Mouse (Mus musculus): Measurements from ENCODE around the gene Ift52. TPM values are rescaled to one million over a fixed set of nuclear protein-coding genes. Genes with fewer than 3 reads are reported as not detected.

Ift52 gene
- 38.7 and 42.9 TPM in 2 replicates for total RNA-seq (2021)
- long read RNA-seq, experiment 1, transcript Ift52-201 (13 exons, 2,248 nt): major isoform, 62 of 78 reads
- long read RNA-seq, experiment 1, partial matches to known transcripts: 4 of 78 reads
- long read RNA-seq, experiment 1, other reads (novel, unspliced or antisense): 12 of 78 reads
- long read RNA-seq, experiment 2, transcript Ift52-201 (13 exons, 2,248 nt): major isoform, 23 of 30 reads
- long read RNA-seq, experiment 2, partial matches to known transcripts: 1 of 30 reads
- long read RNA-seq, experiment 2, other reads (novel, unspliced or antisense): 6 of 30 reads

DNA sequence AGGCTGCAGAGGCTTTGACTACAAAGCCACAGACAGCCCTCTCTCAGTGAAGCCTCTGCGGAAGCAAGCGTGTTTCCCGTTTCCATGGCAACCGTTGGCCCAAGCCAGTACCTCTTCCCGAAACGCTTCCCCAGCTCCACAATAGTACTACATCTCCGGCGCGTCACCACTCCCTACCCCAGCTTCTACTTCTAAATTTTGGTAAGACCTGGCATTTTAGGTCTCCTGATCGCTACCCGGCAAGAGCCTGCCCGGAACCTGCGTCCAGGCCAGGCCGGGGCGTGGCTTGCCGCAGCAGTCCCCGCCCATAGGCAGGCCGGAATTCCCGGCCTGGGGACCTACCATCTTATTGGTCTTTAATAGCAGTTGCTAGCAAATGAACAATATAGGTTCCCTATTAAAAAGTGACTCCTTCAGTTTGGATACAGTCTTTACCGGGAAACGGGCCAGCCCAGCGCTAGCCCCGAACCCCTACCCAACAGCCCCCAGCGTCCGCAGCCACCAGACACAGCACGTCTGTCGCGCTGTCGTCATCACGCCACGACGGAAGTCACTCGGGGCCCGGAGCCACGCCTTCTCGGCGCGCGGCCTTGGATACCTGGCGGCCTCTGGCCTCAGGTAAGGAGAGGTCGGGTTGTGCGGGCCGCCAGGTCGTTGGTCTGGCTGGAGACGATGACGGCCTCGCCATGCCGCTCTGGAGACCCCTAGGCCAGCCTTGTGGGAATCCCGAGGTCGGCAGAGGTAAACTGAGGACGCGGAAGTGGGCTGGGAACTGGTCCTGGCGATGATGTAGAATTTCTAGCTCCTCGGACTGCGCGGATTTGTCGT lies at the start of gene Ift52:
Gene Ift52 (plus strand): TSS at position 439 of the 828 bp plus-strand sequence.
- DNase-seq: peak; percentile 94

DNA sequence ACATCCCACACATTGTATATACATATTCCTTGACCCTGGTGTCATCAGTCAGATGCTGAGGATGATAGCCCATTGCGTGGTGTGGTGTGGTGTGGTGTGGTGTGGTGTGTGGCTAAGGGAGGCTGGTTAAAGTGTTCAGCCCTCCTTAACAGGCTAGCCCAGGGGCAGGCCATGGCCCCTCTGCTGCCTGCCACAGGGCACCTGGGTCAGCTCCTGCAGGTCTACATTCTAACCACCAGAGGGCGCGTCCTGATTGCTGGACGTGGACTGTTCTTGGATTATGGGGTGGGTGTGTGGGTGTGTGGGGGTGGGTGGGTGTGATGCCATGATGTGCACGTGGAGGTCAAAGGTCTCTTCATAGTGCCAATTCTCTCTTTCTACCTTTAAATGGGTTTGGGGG lies 48.8 kb upstream of the Ift52 start:
- peak; percentile 72 for DNase-seq

DNA sequence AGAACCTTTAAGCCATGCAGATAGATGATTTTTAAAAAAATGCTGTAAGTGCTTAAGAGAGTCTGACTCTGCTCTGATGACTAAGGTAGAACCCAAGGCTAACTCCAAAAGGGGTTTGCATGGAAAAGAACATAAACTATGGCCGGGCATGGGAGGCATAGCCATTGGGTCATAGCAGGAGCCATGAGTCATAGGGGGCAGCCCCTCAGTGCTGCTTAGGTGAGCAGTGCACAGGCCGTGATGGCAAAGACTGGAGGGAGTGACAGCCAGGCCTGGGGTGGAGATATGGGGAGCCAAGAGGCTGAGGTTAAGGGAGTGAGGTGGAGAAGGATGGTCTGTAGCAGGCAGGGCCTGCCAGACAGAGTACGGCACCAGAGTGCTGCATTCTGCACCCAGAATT lies 48.1 kb upstream of the Ift52 start:
- no peak for DNase-seq

DNA sequence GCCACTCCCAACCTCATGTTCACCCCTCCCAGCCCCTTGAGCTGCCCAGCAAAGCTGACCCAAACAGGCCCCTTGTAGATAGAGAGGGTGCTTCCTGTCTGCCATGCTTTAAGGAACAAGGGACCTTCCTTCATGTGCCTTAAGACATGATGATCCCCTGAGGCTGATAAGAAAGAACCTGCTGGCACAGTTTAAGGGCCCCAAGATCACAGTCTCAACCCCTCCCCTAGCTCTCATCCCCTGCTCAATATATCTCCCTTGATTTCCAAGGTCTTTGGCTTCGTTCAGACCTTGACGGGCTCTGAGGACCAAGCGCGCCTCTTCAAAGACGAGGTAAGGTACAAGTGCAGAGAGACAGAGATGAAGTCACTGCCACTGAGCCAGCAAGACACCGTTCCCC lies 46.3 kb upstream of the Ift52 start:
- DNase-seq: no peak

DNA sequence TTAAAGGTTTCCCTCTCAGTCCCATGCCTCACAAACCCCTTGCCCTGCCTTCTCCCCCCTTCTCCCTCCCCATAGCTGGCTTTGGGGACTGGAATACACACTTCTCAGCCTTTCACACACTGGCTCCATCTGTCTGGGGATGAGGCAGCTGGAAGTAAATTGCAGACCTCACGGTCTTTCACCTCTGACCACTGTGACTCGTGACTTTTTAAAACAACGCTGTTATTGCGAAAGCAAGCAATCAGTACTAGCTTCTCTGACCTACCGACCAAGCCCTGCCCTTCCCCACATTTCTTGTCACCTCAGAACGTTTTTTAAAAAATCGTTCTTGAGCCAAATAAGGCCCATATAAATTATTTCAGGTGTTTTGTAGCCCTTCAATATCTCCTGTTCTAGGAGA lies 44.4 kb upstream of the Ift52 start:
- DNase-seq: no peak

DNA sequence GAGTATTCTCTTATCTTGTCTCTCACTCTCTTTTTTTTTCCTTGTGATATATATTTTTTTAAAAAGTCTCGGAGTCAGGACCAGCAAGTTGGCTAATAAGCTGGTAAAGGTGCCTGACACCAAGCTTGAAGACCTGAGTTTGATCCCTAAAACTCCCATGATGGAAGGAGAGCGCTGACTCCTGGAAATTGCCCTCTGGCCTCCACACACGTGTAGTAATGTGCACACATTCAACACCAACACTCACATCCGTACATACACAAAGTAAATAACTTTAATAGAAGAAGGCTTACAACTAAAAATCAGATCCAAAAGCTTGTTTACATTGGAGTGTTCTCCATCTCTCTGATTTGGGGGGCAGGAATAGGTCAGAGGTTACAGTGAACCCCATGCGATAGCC lies 43.9 kb upstream of the Ift52 start:
- no peak for DNase-seq

DNA sequence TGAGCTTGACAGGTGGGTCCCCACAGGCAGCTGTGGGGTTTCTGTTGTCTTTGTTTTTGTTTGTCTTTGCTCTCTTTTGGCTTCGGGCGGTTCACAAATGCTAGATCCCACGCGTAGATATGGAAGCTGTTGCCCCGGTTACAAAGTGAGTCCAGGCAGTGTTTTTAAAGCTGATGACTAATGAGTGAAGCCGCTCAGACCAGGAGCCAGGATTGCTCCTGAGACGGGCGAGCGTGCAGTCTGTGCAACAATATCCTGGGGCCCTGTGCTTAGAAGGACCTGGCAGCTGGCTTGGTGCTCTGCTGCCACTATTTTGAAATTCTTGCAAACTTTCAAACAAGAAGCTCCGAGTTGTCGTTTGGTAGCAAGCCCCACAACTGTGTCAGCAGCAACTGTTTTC lies 43.5 kb upstream of the Ift52 start:
- peak; percentile 63 for DNase-seq

DNA sequence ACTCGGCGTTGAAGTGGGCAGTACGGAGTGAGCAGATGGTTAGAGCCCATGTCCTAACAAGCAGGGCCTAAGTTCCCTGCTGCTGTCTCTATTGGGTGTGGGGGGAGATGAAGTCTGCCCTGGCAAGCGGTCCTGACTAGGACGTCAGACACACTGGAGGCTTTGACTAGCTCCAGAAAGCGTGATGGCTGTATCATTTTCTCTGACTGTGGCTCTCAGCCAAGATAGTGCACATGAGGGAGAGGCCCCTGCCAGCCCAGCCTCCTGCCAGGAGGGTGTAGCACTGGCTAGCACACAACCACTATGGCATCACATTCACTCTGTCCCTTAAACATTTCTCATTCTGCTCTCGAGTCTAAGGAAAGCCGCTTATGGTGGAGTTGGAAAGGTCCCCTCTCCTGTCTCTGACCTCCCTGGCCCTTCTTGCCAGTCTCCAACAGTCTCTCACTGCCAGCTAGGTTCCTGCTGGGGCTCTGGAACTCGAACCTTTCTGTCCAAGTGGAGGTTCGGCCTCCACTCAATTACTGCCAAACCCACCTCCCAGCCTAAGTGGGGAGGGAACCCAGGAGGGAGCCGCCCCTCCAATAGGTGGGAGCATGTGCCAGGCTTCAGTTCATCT lies 41.9 kb upstream of the Ift52 start:
- DNase-seq: peak; percentile 64

DNA sequence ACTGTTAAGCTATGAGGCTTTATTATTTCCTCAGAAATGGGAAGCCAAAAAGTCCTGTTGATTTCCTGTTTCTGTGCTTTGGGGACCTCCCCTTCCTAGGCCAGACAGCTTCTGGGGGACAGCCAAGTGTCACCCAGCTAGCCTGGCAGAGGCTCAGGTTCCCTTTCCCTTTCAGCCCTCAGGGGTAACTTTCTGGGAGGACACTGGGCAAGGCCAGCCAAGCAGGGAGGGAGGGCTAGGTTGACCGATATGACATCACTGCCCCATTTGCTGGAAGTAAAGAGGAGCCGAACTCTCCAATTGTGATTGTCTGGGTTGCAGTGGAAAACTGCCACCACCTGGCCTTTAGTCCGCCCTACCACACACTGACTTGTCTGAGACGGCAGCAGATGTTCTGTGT lies 41.2 kb upstream of the Ift52 start:
- DNase-seq: peak; percentile 83

DNA sequence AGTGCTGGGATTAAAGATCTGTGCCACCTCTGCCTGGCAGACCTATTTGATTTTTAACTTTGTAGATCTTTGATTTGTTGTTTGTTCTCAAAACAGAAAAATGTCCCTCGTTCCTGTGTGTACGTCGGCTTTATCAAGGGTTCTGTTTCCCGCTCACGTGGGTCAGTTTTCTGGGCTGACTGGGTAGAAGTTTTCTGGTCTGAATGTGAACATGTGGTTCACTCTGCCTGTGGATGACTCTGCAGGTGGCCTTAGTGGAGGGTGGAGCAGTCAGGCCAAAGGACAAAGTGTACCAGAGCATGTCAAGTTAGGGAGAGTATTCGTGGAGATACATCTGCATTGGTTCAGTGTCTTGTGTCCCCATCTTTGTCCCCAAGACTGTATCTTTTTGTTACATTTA lies 32.8 kb upstream of the Ift52 start:
- DNase-seq: no peak

DNA sequence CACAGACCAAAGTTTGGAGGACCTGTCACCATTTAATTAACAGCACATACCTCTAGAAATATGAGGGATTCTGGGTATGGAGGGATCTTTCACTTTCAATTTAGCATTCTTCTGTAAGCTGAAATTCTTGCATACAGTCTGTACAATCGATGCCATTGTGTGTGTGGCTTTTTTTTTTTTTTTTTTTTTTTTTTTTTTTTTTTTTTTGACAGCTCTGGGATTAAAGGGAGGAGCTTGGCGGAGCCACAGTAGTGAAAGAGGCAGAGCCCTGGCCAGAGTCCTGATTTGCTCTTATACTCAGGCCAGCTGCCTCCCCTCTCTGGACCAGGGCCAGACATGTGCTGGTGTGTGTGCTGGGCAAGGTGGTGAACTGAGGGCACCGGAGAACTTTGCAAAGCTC lies 31.2 kb upstream of the Ift52 start:
- DNase-seq: peak; percentile 86

DNA sequence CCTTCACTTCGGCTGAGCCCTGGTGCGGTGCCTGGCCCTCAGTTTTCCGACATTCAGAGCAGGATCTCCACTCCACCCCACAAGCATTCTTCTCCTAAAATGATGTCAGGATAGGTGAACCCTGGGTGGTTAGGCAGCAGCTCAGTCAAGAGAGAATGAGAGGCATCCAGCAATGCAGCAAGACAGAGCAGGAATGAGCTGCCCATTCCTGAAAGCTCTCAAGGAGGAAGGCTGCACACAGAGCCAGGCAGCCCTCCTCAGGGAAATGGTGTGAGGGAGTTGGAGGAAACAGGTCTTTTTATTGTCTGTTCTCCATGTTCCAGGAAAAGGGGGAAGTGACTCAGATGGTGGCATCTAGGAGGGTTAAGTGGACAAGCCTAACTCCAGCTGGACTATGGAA lies 30.4 kb upstream of the Ift52 start:
- DNase-seq: no peak

DNA sequence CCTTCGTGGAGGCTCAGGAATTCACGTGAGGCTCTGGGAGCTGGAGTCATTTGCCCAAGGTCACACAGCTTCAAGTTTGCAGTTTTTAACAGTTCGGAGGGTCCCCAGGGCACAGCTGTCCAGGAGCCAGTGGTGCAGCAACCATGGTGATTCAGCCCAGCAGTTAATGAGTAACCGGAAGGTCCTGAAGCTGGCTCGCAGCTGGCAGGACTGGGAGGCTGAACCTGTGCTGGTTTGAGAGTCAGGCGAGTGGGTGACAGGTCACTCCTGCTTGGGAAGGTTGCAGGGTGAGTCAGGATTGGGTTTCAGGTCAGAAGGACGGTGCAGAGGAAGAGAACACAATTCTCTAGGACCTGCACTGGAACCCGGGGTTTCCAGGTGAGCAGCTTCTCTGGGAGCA lies 29.9 kb upstream of the Ift52 start, which contains the start of gene Sgk2:
Gene Sgk2 (plus strand): TSS at position 113 of the 400 bp plus-strand sequence.
- peak; percentile 66 for DNase-seq

DNA sequence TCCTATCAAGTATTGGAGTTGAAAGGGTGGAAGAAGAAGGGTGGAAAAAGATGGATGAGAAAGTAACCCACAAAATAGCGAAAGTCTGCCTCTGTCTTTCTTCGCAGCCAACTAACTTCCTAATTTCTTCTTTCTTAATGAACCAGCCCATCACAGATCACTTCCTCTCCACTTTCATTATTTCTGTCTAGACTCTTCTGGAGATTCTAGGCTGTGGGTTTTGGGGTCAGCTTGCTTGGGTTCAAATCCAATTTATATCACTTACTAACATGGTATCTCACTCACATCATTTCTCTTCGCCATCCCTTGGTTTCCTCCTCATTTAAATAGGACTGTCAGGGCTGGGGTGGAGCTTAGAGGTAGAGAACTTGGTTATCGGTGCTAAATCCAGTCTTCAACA lies 28.9 kb upstream of the Ift52 start:
- DNase-seq: no peak

DNA sequence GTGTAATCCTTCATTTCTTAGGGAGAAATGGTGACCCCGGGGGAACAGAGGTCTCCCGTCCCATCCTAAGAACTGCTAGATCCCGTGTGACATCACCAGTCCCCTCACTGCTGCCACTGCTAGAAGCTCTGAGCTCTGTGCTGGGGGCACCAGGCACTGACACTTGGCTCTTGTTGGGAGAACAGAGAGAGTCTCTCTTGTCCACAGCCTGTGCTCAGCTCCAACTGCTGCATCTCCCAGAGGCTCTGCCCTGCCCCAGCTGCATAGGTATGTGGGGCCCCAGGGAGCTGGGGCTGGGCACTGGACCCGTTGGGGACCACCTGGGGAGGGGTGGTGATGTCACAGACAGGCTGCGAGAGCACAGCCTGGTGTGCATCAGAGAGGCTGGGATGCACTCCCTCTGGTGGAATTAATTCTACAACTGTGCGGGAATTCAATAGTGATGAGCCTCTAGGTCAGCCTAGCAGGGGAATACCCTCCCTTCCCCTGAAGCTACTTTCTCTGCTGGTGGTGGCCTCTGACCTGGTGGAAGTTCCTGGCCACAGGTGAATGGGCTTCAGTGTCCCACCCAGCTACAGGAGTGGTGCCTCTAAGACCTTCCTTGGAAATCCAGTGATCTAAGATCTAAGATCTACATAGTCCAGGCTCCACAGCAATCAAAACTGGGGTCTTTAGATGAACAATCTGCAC lies 25.6 kb upstream of the Ift52 start:
- DNase-seq: no peak

DNA sequence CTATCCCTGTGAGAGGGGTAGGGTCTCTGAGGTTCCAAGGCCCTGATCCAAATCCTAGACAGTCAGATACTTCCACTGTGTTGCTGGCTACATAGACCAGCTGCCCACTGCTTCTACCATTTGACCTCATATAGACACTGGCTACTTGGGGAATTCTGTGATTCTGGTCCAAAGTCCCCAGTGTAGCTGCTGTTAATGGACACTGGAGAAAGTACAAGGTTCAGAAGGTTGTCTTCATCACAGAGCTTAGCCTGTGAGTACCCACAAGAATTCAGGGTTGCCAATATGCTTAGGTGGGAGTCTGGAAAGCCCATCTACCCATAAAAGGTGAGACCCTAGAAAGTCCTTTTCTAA lies 25.1 kb upstream of the Ift52 start:
- DNase-seq: no peak

DNA sequence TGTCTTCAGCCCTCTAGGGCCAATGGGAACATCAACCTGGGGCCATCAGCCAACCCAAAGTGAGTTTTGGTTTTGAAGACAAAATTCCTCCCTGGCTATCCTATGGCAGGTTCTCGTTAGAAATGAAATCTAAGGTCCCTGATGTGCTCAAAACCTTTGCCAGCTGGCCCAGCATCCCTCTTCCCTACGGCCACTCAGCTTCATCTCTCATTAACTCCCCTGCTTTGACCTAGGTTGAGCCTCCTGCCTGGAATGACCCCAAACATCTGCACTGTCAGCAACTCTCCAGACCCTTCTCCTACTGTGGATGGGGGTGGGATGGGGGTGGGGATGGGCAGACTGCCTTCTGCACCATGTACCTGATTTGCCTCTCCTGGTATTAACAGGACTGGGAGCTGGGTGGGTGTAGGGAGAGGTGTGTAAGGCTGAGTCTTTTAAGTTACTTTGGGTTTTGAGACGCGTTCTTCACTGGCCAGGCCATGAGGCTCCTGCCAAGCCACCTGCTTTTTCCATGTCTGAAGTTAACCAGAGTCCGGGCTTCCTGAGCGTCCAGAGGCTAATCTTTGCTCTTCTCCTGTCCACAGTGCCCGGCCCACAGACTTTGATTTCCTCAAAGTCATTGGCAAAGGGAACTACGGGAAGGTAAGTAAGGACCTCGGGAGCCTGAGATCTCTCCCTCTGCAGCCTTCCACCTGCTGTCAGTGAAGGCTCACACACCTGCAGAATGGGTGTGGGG lies 23.1 kb upstream of the Ift52 start:
- no peak for DNase-seq

DNA sequence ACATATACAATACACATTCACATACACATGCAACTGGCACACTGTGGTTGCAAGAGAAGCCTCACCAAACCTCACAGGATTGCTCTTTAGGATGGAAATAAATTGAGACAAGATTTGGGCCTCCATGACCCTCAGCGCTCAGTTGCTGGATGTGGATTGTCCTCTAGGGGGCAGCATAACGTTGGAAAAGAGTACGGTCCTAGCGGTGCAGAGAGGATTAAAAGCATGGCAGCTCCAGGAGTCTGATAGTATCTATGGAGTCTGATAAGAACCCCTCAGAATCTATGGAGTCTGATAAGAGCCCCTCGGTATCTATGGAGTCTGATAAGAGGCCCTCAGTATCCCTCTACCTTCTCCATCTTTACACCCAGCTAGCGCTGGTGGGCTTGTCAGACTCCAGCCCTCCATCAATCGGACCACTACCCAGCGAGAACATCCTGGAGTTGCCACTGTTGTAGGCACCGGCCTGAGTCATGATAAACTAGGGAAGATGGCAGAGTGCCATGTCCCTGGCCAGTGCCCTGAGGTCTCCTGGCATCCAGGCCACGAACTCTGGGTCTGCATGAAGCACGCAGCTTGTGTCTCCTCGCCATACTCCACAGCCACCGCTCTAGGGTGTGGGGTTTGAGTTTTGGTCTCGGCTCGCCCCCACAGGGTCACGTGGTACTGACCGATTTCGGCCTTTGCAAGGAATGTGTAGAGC lies 18.5 kb upstream of the Ift52 start:
- DNase-seq: peak; percentile 83

DNA sequence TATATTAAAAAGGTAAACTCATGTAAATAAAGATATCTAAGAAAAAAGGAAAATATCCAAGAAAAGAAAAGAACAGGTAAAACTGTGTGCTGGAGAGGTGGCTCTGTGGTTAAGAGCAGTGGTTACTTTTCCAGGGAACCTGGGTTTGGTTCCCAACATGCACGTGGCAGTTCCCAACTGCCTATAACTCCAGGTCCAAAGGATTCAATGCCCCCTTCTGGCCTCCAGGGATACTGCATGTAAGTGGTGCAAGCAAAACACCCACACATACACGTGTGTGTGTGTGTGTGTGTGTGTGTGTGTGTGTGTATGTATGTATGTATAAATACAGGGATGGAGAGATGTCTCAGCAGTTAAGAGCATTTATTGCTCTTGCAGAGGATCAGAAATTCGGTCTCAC lies 17.4 kb upstream of the Ift52 start:
- DNase-seq: peak; percentile 81

DNA sequence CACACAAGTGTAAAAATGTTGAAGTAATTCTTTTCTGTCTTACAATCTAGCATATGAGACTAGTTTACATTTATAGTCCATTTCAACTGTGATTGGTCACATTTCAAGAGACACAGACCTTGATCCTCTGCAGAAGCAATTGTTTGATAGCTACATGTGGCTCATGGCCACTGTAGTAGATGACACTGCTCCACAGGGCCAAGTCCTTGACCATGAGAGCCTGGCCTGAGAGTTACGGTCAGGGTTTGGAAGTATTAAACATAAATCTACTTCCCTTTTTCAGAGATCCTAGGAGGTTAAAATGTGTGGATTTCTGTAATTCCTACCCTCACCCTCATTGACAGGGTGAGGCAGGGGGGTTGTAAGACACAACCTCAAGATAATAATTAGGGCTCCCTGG lies 16.1 kb upstream of the Ift52 start:
- peak; percentile 60 for DNase-seq

DNA sequence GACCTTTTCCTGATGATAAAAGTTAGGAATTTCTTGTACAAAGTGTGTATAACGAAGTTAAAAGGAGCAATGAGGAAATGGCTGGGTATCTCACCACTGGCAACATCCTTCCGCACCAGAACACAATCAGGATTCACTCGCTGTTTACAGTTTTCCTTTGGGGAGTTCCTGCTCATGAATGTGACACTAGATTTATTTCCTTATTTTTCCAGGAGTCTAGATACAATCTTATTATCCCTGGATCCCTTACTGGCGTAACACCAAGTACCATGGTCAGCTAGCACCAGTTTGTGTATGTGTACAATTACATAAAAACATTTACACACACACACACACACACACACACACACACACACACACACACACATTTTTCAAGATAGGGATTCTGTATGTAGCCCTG lies 9.9 kb upstream of the Ift52 start:
- DNase-seq: no peak

Measured in adrenal gland, postnatal 14 days (tissue).